Mouse (Mus musculus): ENCODE results near the gene Aqp3.

Gene Aqp3

DNA sequence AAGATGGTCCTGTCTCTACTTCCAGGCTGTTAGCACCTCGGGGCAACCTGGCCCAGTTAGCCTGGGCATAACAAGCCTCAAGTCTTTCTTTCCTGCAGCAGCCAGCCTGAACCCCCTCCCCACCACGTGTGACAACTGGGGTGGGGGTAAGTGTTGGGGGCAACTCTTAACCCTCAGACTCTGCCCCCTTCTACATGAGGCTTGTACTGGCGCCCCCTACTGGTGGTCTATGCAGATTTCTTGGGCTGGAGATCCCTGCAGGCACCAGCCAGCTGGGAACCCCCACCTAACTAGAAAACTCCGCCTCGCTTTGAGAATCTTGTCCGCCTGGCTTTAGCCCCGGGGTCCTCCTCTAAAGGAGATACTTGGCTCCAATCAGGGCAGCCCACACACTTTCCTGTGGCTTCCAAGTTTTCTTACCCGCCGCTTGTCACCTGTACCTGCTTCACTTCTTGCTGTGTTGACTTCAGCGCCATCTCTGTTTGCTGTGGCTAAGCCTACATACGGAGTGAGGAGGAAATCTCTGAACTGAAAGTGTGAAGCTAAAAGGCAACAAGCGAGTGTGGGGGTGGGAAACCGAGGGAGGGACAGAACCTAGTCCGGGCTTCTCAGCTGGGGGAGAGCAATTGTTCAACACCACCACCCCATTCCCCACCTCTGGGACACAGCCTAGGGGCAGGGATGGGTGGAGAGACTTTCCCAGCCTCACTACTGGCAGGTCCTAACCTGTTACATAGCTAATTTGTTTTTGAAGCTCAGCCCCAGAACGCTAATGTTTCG, 33.9 kb downstream of the Aqp3 start:
- DNase-seq (ENCODE audit: low read depth, low spot score) = peak; percentile 78

GRCm38 (mm10) chr4:41063351-41063750, 34.6 kb downstream of the Aqp3 start:
- DNase-seq (ENCODE audit: low read depth, low spot score) = no peak

GRCm38 (mm10) chr4:41057361-41057760, 40.6 kb downstream of the Aqp3 start:
- no peak for DNase-seq (ENCODE audit: low read depth, low spot score)

GRCm38 (mm10) chr4:41056742-41057332, 41.1 kb downstream of the Aqp3 start:
- no peak for DNase-seq (ENCODE audit: low read depth, low spot score)

DNA sequence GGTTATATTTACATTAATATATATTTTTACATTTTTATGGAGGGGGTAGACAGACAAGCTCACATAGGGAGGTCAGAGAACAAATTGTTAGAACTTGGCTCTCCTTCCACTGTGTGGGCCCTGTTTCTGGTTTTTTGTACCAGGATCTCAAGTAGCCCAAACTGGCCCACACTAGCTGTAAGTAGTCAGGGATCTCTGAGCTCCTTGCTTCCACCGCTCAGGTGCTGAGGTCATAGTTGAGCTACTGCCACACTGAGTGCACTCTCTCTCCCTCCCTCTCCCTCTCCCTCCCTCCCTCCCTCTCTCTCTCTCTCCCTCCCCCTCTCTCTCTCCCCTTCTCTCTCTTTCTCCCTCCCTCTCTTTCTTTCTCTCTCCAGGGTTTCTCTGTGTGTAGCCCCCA, 41.7 kb downstream of the Aqp3 start:
- DNase-seq (ENCODE audit: low read depth, low spot score) = no peak

DNA sequence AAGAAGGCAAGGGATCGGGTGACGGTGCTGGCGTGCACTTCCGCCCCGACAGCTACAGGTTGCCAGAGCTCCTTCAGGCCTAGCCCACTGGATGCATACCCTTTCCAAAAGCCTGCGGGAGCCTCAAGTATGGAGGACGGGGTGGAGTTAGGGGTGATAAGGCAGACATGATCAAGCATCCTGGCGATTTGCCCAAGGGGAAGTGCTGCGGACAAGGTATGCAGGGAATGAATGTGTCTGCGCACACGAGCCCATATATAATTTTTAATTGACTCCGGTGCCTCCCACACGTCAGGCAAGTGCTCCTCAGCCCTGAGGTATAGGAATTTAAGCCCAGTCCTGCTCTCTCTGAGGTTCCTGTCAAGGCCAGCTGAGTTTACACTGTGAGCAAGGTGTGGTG, 42.9 kb downstream of the Aqp3 start:
- peak; percentile 44 for DNase-seq (ENCODE audit: low read depth, low spot score)

GRCm38 (mm10) chr4:41051781-41052180, 46.2 kb downstream of the Aqp3 start:
- peak; percentile 78 for DNase-seq (ENCODE audit: low read depth, low spot score)

- DNase-seq (ENCODE audit: low read depth, low spot score) = peak; percentile 77
These were observed 47.0 kb downstream of the Aqp3 start for GRCm38 (mm10) chr4:41050726-41051675.

GRCm38 (mm10) chr4:41048926-41049325, 49.1 kb downstream of the Aqp3 start:
- DNase-seq (ENCODE audit: low read depth, low spot score) = peak; percentile 37

- DNase-seq (ENCODE audit: low read depth, low spot score) = no peak
These were observed 50.3 kb downstream of the Aqp3 start, which contains the start of gene Aqp7 for GRCm38 (mm10) chr4:41047524-41048271. Gene Aqp7 (minus strand): TSS chr4:41048139.

GRCm38 (mm10) chr4:41046254-41046795, 51.7 kb downstream of the Aqp3 start:
- DNase-seq (ENCODE audit: low read depth, low spot score) = no peak

- no peak for DNase-seq (ENCODE audit: low read depth, low spot score)
These were observed 52.7 kb downstream of the Aqp3 start for GRCm38 (mm10) chr4:41045288-41045687.

DNA sequence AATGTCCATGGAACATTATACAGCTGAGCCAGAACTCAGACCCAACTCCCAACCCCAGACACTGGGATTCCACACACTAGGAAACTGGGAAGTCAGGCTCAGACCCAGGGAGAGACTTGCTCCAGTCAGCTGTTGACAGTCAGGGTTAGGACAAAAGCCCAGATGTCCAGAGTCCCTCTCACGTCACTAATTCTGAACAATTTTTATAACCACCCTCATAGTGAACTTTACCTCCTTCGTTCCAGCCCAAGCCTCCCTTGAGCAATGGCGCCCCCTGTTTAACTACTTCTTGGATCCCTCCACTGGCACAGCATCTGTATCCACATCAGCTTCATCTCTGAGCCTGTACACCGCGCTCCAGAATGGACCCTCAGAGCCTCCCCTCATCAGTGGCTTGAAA, 54.0 kb downstream of the Aqp3 start:
- DNase-seq (ENCODE audit: low read depth, low spot score) = no peak

DNA sequence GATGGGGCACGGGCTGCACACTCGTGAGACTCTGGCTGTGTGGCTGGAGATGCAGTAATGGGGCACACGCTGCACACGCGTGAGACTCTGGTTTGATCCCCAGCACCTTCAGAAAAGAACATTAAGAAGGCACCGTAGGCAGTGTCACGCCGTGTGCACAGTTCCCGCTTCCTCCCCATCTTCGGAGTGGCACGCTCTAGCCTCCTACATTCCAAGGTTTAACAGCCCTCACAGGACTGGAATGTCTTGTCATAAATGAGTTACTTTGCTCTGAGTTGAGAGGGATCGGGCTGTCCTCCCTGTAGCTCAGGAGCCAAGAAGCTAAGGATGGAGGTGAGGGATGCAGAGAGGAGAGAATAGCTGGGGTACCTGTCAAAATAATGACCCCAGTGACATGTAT, 55.1 kb downstream of the Aqp3 start:
- no peak for DNase-seq (ENCODE audit: low read depth, low spot score)
